Mouse (Mus musculus) erythroblast, embryonic 14.5 days (primary cell): ENCODE measurements around the gene Pck1. TPM values are rescaled to one million over a fixed set of nuclear protein-coding genes. Genes with fewer than 3 reads are reported as not detected.

Experiments
- H3K27me3 ChIP-seq: 2 replicates; pipeline ENCODE4 v1.6.1; 2012; ENCODE audit warnings: inconsistent platforms; ENCODE audit not compliant: control insufficient read depth
- H3K36me3 ChIP-seq: 2 replicates; pipeline ENCODE4 v1.6.1; 2012; ENCODE audit warnings: mild to moderate bottlenecking, inconsistent platforms; ENCODE audit not compliant: control insufficient read depth
- H3K4me1 ChIP-seq: 2 replicates; pipeline ENCODE4 v1.6.1; 2012; ENCODE audit warnings: inconsistent platforms; ENCODE audit not compliant: control insufficient read depth
- H3K4me3 ChIP-seq: replicated peaks from 2 replicates; pipeline ENCODE3; 2012; ENCODE audit warnings: moderate library complexity, mild to moderate bottlenecking, inconsistent platforms
- H3K9me3 ChIP-seq: 2 replicates; pipeline ENCODE4 v1.6.1; 2012; ENCODE audit warnings: low read length, inconsistent platforms, mixed read lengths; ENCODE audit not compliant: control insufficient read depth
- GATA1 ChIP-seq: IDR thresholded peaks from 2 replicates; pipeline ENCODE4 v1.6.1; 2012; ENCODE audit warnings: low read length, inconsistent platforms, mixed read lengths
- TAL1 ChIP-seq: IDR thresholded peaks from 3 replicates; pipeline ENCODE4 v1.6.1; 2012; ENCODE audit warnings: low read length, inconsistent platforms, mixed read lengths
- polyA plus RNA-seq: library from polyadenylated mRNA; stranded (reverse); fragments of >175 nt; gene quantifications from 2 replicates; pipeline ENCODE4 v1.2.3, GENCODE M21; 2012

The Pck1 gene
- polyA plus RNA-seq, 1 experiment = 0.01 TPM

- TF ChIP-seq TAL1 (no peak), GATA1 (no peak)
- Histone ChIP-seq H3K27me3 (no peaks in the 10 kb centered on the region), H3K4me3 (no peak overlapping the region), H3K4me1 (no peaks in the 10 kb centered on the region), H3K9me3 (peaks cover 3% of the 10 kb centered on the region), H3K36me3 (no peaks in the 10 kb centered on the region)
Observed at GRCm38 (mm10) chr2:173204671-173205070, 51.8 kb downstream of the Pck1 start.

GRCm38 (mm10) chr2:173205563-173206099, 52.8 kb downstream of the Pck1 start:
- no peak overlapping the region for H3K4me3 ChIP-seq
- no peaks in the 10 kb centered on the region for H3K27me3 ChIP-seq
- no peaks in the 10 kb centered on the region for H3K36me3 ChIP-seq
- no peaks in the 10 kb centered on the region for H3K4me1 ChIP-seq
- TF ChIP-seq GATA1 (no peak), TAL1 (no peak)
- peaks cover 3% of the 10 kb centered on the region for H3K9me3 ChIP-seq

DNA sequence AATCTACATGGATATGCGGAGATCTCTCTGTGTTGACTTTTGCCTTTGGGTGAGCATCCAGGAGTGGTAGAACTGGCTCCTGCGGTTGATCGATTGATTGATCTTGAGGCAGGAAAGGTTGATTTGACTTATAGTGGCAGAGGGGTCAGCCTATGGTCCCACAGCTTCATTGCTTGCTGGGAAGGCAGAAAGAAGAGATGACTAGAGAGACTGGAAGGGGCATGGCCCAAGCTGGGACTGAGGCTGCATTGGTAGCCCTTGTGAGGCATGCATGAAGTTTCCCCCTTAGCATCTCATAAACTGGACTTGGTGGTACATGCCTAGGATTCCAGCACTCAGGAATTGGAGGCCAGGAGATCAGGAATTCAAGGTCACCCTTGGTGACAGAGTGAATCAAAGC, 54.2 kb downstream of the Pck1 start:
- TF ChIP-seq GATA1 (no peak), TAL1 (no peak)
- no peaks in the 10 kb centered on the region for H3K4me1 ChIP-seq
- no peak overlapping the region for H3K4me3 ChIP-seq
- no peaks in the 10 kb centered on the region for H3K36me3 ChIP-seq
- no peaks in the 10 kb centered on the region for H3K27me3 ChIP-seq
- H3K9me3 ChIP-seq = peaks cover 3% of the 10 kb centered on the region

Other genes with a start within 250 kb of the Pck1 start
- not detected in 2 replicates for gene Bmp7, start 212.7 kb upstream of the Pck1 start, polyA plus RNA-seq
- 0.02 TPM in 1 of 2 replicates, not detected in the other for gene Spo11, start 175.3 kb upstream of the Pck1 start, polyA plus RNA-seq
- 3.4 and 3.7 TPM in 2 replicates for gene Rae1, start 152.9 kb upstream of the Pck1 start, polyA plus RNA-seq
- gene Rbm38, start 132.6 kb upstream of the Pck1 start, polyA plus RNA-seq = 548 and 594 TPM in 2 replicates
- gene Ctcfl, start 33.5 kb upstream of the Pck1 start, polyA plus RNA-seq = not detected in 2 replicates
- not detected in 2 replicates for gene Zbp1, start 65.9 kb downstream of the Pck1 start, polyA plus RNA-seq
- gene Pmepa1, start 123.5 kb downstream of the Pck1 start, polyA plus RNA-seq = 0.01 TPM in 1 of 2 replicates, not detected in the other